Mouse (Mus musculus): Measurements from ENCODE around the gene Nlrp9b. TPM values are rescaled to one million over a fixed set of nuclear protein-coding genes. Genes with fewer than 3 reads are reported as not detected.
"Not testable (repeated sequence)": the region's sequence is repeated elsewhere in the genome, so short reads cannot be mapped to it uniquely, and the experiment has no call there.

Nlrp9b gene
- total RNA-seq (2017) = not detected in 3 replicates

- not testable (repeated sequence) for ATAC-seq (replicated peaks; ENCODE audit: insufficient number of reproducible peaks, low FRiP score, low TSS enrichment, poor library complexity, severe bottlenecking)
Measured at GRCm38 (mm10) chr7:19991165-19991564, at the start of gene Nlrp9b. TSS of gene Nlrp9b (plus strand) at chr7:19991465.

GRCm38 (mm10) chr7:19944709-19945108, 46.6 kb upstream of the Nlrp9b start:
- ATAC-seq (replicated peaks; ENCODE audit: insufficient number of reproducible peaks, low FRiP score, low TSS enrichment, poor library complexity, severe bottlenecking) = no peak

GRCm38 (mm10) chr7:19945201-19945600, 46.1 kb upstream of the Nlrp9b start:
- ATAC-seq (replicated peaks; ENCODE audit: insufficient number of reproducible peaks, low FRiP score, low TSS enrichment, poor library complexity, severe bottlenecking) = peak; percentile 57; the same call in 1 of the 2 replicates

GRCm38 (mm10) chr7:19945821-19946515, 45.3 kb upstream of the Nlrp9b start:
- ATAC-seq (replicated peaks; ENCODE audit: insufficient number of reproducible peaks, low FRiP score, low TSS enrichment, poor library complexity, severe bottlenecking) = no peak

- ATAC-seq (replicated peaks; ENCODE audit: insufficient number of reproducible peaks, low FRiP score, low TSS enrichment, poor library complexity, severe bottlenecking) = no peak
Measured at GRCm38 (mm10) chr7:19948956-19949355, 42.3 kb upstream of the Nlrp9b start.

- no peak for ATAC-seq (replicated peaks; ENCODE audit: insufficient number of reproducible peaks, low FRiP score, low TSS enrichment, poor library complexity, severe bottlenecking)
Measured at GRCm38 (mm10) chr7:19949996-19950395, 41.3 kb upstream of the Nlrp9b start.

- no peak for ATAC-seq (replicated peaks; ENCODE audit: insufficient number of reproducible peaks, low FRiP score, low TSS enrichment, poor library complexity, severe bottlenecking)
Measured at GRCm38 (mm10) chr7:19950589-19950988, 40.7 kb upstream of the Nlrp9b start, which contains the start of gene Igsf23. TSS of gene Igsf23 (minus strand) at chr7:19950756.

- no peak for ATAC-seq (replicated peaks; ENCODE audit: insufficient number of reproducible peaks, low FRiP score, low TSS enrichment, poor library complexity, severe bottlenecking)
Measured at GRCm38 (mm10) chr7:19952320-19952986, 38.8 kb upstream of the Nlrp9b start.

GRCm38 (mm10) chr7:19953054-19953453, 38.2 kb upstream of the Nlrp9b start:
- no peak for ATAC-seq (replicated peaks; ENCODE audit: insufficient number of reproducible peaks, low FRiP score, low TSS enrichment, poor library complexity, severe bottlenecking)

- no peak for ATAC-seq (replicated peaks; ENCODE audit: insufficient number of reproducible peaks, low FRiP score, low TSS enrichment, poor library complexity, severe bottlenecking)
Measured at GRCm38 (mm10) chr7:19955861-19956260, 35.4 kb upstream of the Nlrp9b start.

GRCm38 (mm10) chr7:19956341-19956781, 34.9 kb upstream of the Nlrp9b start:
- peak; percentile 87 for ATAC-seq (replicated peaks; ENCODE audit: insufficient number of reproducible peaks, low FRiP score, low TSS enrichment, poor library complexity, severe bottlenecking)

GRCm38 (mm10) chr7:19962423-19962822, 28.8 kb upstream of the Nlrp9b start:
- ATAC-seq (replicated peaks; ENCODE audit: insufficient number of reproducible peaks, low FRiP score, low TSS enrichment, poor library complexity, severe bottlenecking) = no peak

GRCm38 (mm10) chr7:19964985-19965579, 26.2 kb upstream of the Nlrp9b start, which contains the start of gene Ceacam20:
TSS of gene Ceacam20 (plus strand) at chr7:19965412.
- ATAC-seq (replicated peaks; ENCODE audit: insufficient number of reproducible peaks, low FRiP score, low TSS enrichment, poor library complexity, severe bottlenecking) = no peak

- no peak for ATAC-seq (replicated peaks; ENCODE audit: insufficient number of reproducible peaks, low FRiP score, low TSS enrichment, poor library complexity, severe bottlenecking)
Measured at GRCm38 (mm10) chr7:19969106-19969505, 22.2 kb upstream of the Nlrp9b start.

- ATAC-seq (replicated peaks; ENCODE audit: insufficient number of reproducible peaks, low FRiP score, low TSS enrichment, poor library complexity, severe bottlenecking) = no peak
Measured at GRCm38 (mm10) chr7:19969541-19970090, 21.6 kb upstream of the Nlrp9b start.

GRCm38 (mm10) chr7:19970196-19970595, 21.1 kb upstream of the Nlrp9b start:
- no peak for ATAC-seq (replicated peaks; ENCODE audit: insufficient number of reproducible peaks, low FRiP score, low TSS enrichment, poor library complexity, severe bottlenecking)

GRCm38 (mm10) chr7:19971516-19971915, 19.7 kb upstream of the Nlrp9b start:
- ATAC-seq (replicated peaks; ENCODE audit: insufficient number of reproducible peaks, low FRiP score, low TSS enrichment, poor library complexity, severe bottlenecking) = no peak

- not testable (repeated sequence) for ATAC-seq (replicated peaks; ENCODE audit: insufficient number of reproducible peaks, low FRiP score, low TSS enrichment, poor library complexity, severe bottlenecking)
Measured at GRCm38 (mm10) chr7:19996721-19997120, 5.5 kb downstream of the Nlrp9b start.

- ATAC-seq (replicated peaks; ENCODE audit: insufficient number of reproducible peaks, low FRiP score, low TSS enrichment, poor library complexity, severe bottlenecking) = no peak
Measured at GRCm38 (mm10) chr7:20009987-20010386, 18.7 kb downstream of the Nlrp9b start.

Data from monocyte, adult 5-6 weeks (primary cell).